Mouse (Mus musculus): ENCODE data around the gene Madd. TPM values are rescaled to one million over a fixed set of nuclear protein-coding genes. Genes with fewer than 3 reads are reported as not detected.
"Not testable (repeated sequence)": the region's sequence is repeated elsewhere in the genome, so short reads cannot be mapped to it uniquely, and the experiment has no call there.

Gene Madd
- total RNA-seq, 1 experiment from 2014 or later, result 18.8 TPM

- DNase-seq, result no peak
Measured at GRCm38 (mm10) chr2:91125101-91125500, 58.5 kb downstream of the Madd start.

- DNase-seq, result no peak
Measured at GRCm38 (mm10) chr2:91123521-91123920, 60.1 kb downstream of the Madd start.

- no peak for DNase-seq
Measured at GRCm38 (mm10) chr2:91121497-91121896, 62.1 kb downstream of the Madd start.

GRCm38 (mm10) chr2:91121011-91121410 lies 62.6 kb downstream of the Madd start:
- DNase-seq, result no peak

GRCm38 (mm10) chr2:91120261-91120671 lies 63.4 kb downstream of the Madd start:
- no peak for DNase-seq

GRCm38 (mm10) chr2:91119551-91119950 lies 64.1 kb downstream of the Madd start:
- DNase-seq, result no peak

GRCm38 (mm10) chr2:91119061-91119460 lies 64.6 kb downstream of the Madd start:
- no peak for DNase-seq

- DNase-seq, result no peak
Measured at GRCm38 (mm10) chr2:91118647-91119046, 65.0 kb downstream of the Madd start.

GRCm38 (mm10) chr2:91117585-91118275 lies 65.9 kb downstream of the Madd start, which contains the start of gene Mybpc3:
TSS of gene Mybpc3 (plus strand) at chr2:91118144.
- DNase-seq, result no peak

- DNase-seq, result no peak
Measured at GRCm38 (mm10) chr2:91116842-91117241, 66.8 kb downstream of the Madd start.

GRCm38 (mm10) chr2:91115578-91115970 lies 68.1 kb downstream of the Madd start:
- DNase-seq, result no peak

- peak; percentile 98 for DNase-seq
Measured at GRCm38 (mm10) chr2:91114781-91115577, 68.7 kb downstream of the Madd start.

- DNase-seq, result no peak
Measured at GRCm38 (mm10) chr2:91113852-91114251, 69.8 kb downstream of the Madd start.

GRCm38 (mm10) chr2:91113334-91113733 lies 70.3 kb downstream of the Madd start:
- no peak for DNase-seq

GRCm38 (mm10) chr2:91112491-91112890 lies 71.1 kb downstream of the Madd start:
- no peak for DNase-seq

- DNase-seq, result not testable (repeated sequence)
Measured at GRCm38 (mm10) chr2:91111832-91112231, 71.8 kb downstream of the Madd start.

GRCm38 (mm10) chr2:91110429-91110828 lies 73.2 kb downstream of the Madd start:
- no peak for DNase-seq

- DNase-seq, result peak; percentile 58
Measured at GRCm38 (mm10) chr2:91109807-91110385, 73.7 kb downstream of the Madd start.

- no peak for DNase-seq
Measured at GRCm38 (mm10) chr2:91109241-91109640, 74.4 kb downstream of the Madd start.

- DNase-seq, result no peak
Measured at GRCm38 (mm10) chr2:91108156-91108555, 75.5 kb downstream of the Madd start.

- DNase-seq, result peak; percentile 96
Measured at GRCm38 (mm10) chr2:91101124-91101740, 82.4 kb downstream of the Madd start.

- DNase-seq, result peak; percentile 65
Measured at GRCm38 (mm10) chr2:91098156-91098555, 85.5 kb downstream of the Madd start.

GRCm38 (mm10) chr2:91097015-91097414 lies 86.6 kb downstream of the Madd start:
- DNase-seq, result no peak

All from adrenal gland, postnatal 14 days (tissue).